Mouse (Mus musculus) CD4-positive helper T cell, adult 2 months (primary cell): Measurements from ENCODE around the gene Thap12.

ENCODE experiments used
- DNase-seq: peaks from one replicate; pipeline ENCODE4 v3.0.0-alpha.2; 2012; ENCODE audit warnings: low read depth, missing footprints, low spot score

Gene Thap12

DNA sequence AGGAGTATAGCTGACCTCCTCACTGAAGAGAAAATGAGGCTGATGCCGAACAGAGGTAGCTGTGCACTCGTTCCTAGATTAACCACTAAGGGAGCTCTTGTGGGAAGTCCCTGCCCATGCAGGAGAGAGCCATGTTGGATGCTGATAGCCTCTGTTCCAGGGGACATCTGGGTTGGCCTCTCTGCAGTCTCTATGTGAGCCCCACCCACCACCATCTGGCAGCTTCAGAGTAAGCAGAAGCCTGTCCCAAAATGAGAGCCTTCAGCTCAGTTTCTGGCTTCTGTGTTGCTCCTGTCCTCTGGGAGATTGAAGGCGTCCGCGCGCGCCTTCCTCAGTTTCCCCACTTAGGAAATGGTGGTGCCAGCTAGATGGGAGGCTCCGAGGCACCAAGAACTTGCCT, 53.7 kb downstream of the Thap12 start:
- no peak for DNase-seq

DNA sequence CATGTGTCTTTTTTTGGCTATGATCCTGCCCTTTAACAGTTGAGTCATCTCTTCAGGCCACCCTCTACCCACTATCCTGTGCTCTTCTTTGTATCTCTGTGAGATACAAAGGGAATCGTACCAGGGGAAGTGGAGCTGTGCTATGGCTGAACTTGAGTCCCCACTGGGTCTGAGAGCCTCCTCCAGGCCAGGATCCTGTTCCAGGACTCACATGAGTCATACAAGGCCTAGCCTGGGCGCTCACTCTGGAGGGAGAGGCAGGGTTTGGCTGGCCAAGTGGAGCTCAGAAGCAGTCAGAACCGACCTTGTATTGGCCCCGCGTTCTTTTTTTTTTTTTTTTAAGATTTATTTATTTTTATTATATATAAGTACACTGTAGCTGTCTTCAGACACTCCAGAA, 57.2 kb downstream of the Thap12 start:
- DNase-seq, result no peak

DNA sequence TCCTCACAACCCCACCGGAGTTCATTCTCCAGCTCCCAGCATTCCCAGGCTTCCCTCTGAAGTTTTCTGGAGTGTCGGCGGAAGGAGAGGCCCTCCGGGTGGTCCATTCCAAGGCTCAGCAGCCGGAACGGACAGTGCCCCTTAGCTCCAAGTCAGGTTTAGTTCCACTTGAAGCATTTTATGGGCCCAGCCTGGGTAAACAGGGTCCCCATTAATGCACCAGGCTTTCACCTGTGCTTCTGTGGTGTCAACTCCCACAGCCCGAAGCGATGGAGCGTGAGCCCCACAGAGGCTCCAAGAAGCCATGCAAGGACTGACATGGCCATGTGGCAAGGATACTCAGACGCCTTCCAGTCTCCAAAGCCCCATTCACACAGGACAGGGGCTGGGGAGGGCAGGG, 61.0 kb downstream of the Thap12 start:
- no peak for DNase-seq

DNA sequence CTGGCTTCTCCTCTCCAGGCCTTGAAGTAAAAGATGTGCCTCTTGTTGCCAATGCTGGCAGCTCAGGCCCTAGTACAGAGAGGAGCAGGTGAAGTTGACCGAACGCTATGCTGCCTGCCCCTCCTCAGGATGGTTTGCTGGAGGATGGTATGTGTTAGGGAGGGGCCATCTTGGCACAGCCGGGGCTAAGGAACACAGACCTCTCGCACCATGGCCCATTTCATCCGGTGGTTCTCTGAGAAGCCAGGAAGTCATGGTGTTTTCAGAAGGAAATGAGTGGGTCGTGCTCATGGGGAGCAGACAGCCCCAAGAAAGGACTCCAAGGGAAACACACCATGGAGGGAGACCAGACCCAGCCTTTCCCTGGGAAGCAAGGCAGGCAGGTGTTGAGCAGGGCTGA, 64.4 kb downstream of the Thap12 start:
- no peak for DNase-seq
